In the genomic region with DNA sequence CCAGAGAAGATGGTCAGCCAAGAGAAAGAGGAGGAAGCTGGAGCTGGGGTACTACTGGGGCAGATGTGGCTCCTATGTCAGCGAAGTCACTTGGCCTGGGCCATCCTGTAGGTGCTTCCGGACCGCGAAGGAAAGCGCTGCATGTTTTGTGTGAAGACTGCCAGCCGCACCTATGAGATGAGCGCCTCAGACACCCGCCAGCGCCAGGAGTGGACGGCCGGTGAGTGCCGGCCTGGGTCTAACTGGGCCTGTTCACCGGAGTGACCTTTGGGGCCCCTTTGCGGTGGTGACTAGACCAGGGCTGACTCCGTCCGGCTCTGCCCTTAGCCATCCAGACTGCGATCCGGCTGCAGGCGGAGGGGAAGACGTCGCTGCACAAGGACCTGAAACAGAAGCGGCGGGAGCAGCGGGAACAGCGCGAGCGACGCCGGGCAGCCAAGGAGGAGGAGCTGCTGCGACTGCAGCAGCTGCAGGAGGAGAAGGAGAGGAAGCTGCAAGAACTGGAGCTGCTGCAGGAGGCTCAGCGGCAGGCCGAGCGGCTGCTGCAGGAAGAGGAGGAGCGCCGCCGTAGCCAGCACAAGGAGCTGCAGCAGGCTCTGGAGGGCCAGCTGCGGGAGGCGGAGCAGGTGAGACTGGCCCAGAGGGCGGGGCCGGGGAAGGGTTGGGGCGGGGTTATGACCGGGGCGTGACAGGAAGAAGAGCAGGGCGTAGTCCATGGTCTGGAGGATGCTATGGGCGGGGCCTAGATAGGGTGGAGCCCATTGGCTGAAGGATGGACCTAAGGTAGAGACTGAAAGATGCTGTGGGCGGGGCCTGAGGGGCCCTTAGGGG, we compare ENCODE assay signal across 8 mouse cellular contexts. TPM values are rescaled to one million over a fixed set of nuclear protein-coding genes. Genes with fewer than 3 reads are reported as not detected.
DNase-seq lines count a peak whose midpoint lies in the region; ATAC-seq and TF ChIP-seq lines count a peak whose summit lies in the region.

No protein-coding gene starts in this region.

- peak overlapping the region; percentile 63; the same call in 1 of the 2 replicates for H3K9ac ChIP-seq in ES-E14 (ENCODE audit: insufficient read depth, low read depth, low read length, poor library complexity, severe bottlenecking)
- H3K9ac ChIP-seq in forebrain, embryonic 14.5 days (ENCODE audit: low read length): peak overlapping the region; percentile 75
- peak overlapping the region; percentile 75 for H3K9ac ChIP-seq in neural tube, embryonic 15.5 days (replicated peaks)

- in situ Hi-C loops in ES-E14 (cut with MboI; ENCODE audit: low sequenced_read_pairs in 2 of 2, unreplicated experiment in 2 of 2): no loop called here

- H3K4me2 ChIP-seq in forebrain, embryonic 14.5 days (ENCODE audit: low read length): peak overlapping the region; percentile 78
- H3K4me2 ChIP-seq in neural tube, embryonic 15.5 days: peak overlapping the region; percentile 95

- no peaks in the 10 kb centered on the region for H3K27me3 ChIP-seq in forebrain, embryonic 14.5 days (replicated peaks; ENCODE audit: control insufficient read depth, insufficient read depth, low read length)
- H3K27me3 ChIP-seq in neural tube, embryonic 15.5 days (replicated peaks): no peaks in the 10 kb centered on the region

- peak; percentile 100 for DNase-seq in ES-E14 (ENCODE audit: low read depth, low spot score)
- peak; percentile 96 for DNase-seq in cerebellum, adult 11-12 months
- peak; percentile 87 for DNase-seq in forebrain, embryonic 14.5 days (ENCODE audit: low spot score)
- peak; percentile 88 to 90 for DNase-seq in heart, postnatal 14 days
- DNase-seq in layer of hippocampus, adult 18-20 months (ENCODE audit: low spot score in 2 of 2): peak; percentile 77 to 81
- DNase-seq in lung, adult 2 months: peak; percentile 88
- peak; percentile 95 for DNase-seq in testis, postnatal 10 days (ENCODE audit: low spot score)

- TF ChIP-seq CTCF in lung, adult 2 months (IDR thresholded peaks at IDR 0.05; ENCODE audit: insufficient read depth, low read length): no peak

- peaks cover 2 to 13% of the 10 kb centered on the region in 2 experiments; a peak in 3 of 4 replicates for H3K4me1 ChIP-seq in ES-E14 (ENCODE audit: control insufficient read depth in 2 of 2, insufficient read depth in 2 of 2, low read length in 2 of 2, poor library complexity in 1 of 2)
- peaks cover 6% of the 10 kb centered on the region; the same call in 1 of the 2 replicates for H3K4me1 ChIP-seq in forebrain, embryonic 14.5 days (ENCODE audit: control insufficient read depth, insufficient read depth, low read length)
- H3K4me1 ChIP-seq in lung, adult 2 months (ENCODE audit: control insufficient read depth, insufficient read depth, low read length): peaks cover 6% of the 10 kb centered on the region
- H3K4me1 ChIP-seq in neural tube, embryonic 15.5 days: peaks cover 27% of the 10 kb centered on the region

- H3K27ac ChIP-seq in ES-E14 (ENCODE audit: insufficient read depth, low read depth, low read length, poor library complexity, severe bottlenecking): no peak overlapping the region
- peak overlapping the region; percentile 65 for H3K27ac ChIP-seq in forebrain, embryonic 14.5 days (ENCODE audit: low read depth, low read length)
- H3K27ac ChIP-seq in neural tube, embryonic 15.5 days (replicated peaks): peak overlapping the region; percentile 86

- WGBS in forebrain, embryonic 14.5 days: under 1% methylated on average over 46 of the region's 46 CpGs
- under 1% methylated on average over 45 of the region's 46 CpGs for WGBS in lung, adult 2 months
- under 1% methylated on average over 46 of the region's 46 CpGs for WGBS in neural tube, embryonic 15.5 days

- peak; percentile 84 for ATAC-seq in forebrain, embryonic 14.5 days
- peak; percentile 84 for ATAC-seq in neural tube, embryonic 15.5 days (ENCODE audit: low FRiP score)

- no peak for TF ChIP-seq POLR2A in lung, adult 2 months (IDR thresholded peaks at IDR 0.05; ENCODE audit: borderline replicate concordance, extremely low read depth, low read depth, low read length)

- H3K9me3 ChIP-seq in ES-E14 (ENCODE audit: control insufficient read depth, insufficient read depth, low read depth, low read length): no peaks in the 10 kb centered on the region
- H3K9me3 ChIP-seq in forebrain, embryonic 14.5 days (replicated peaks; ENCODE audit: control insufficient read depth, low read length): no peaks in the 10 kb centered on the region
- no peaks in the 10 kb centered on the region for H3K9me3 ChIP-seq in neural tube, embryonic 15.5 days (replicated peaks)

- H3K4me3 ChIP-seq in ES-E14 (ENCODE audit: insufficient read depth in 1 of 2, low read depth in 1 of 2, low read length in 2 of 2, poor library complexity in 1 of 2, severe bottlenecking in 1 of 2): peak overlapping the region; percentile 70 to 73
- peak overlapping the region; percentile 49 for H3K4me3 ChIP-seq in forebrain, embryonic 14.5 days (ENCODE audit: low read depth, low read length)
- peak overlapping the region; percentile 66 for H3K4me3 ChIP-seq in lung, adult 2 months (replicated peaks; ENCODE audit: extremely low read depth, low read depth, low read length)
- H3K4me3 ChIP-seq in neural tube, embryonic 15.5 days (replicated peaks): peak overlapping the region; percentile 47

- peaks cover 18% of the 10 kb centered on the region for H3K36me3 ChIP-seq in ES-E14 (ENCODE audit: control insufficient read depth, insufficient read depth, low read length, poor library complexity, severe bottlenecking)
- no peaks in the 10 kb centered on the region for H3K36me3 ChIP-seq in forebrain, embryonic 14.5 days (ENCODE audit: control insufficient read depth, insufficient read depth, low read length)
- H3K36me3 ChIP-seq in neural tube, embryonic 15.5 days: no peaks in the 10 kb centered on the region

- intact Hi-C loops in heart, postnatal 14 days (cut with DNase I): loop anchor here (2.0 kb wide), 1 partner anchor 15 kb away; no protein-coding TSS in a partner anchor

TF ChIP-seq in ES-E14, 5 proteins besides CTCF, POLR2A, EP300 and RAD21:
- no peak for TF ChIP-seq ZNF384 (IDR thresholded peaks at IDR 0.05; ENCODE audit: low read depth, low read length)
- no peak for TF ChIP-seq MAFK (IDR thresholded peaks at IDR 0.05; ENCODE audit: insufficient read depth, low read depth, low read length)
- TF ChIP-seq ZC3H11A (IDR thresholded peaks at IDR 0.05; ENCODE audit: borderline replicate concordance, low read depth, low read length): no peak
- no peak for TF ChIP-seq CHD2 (IDR thresholded peaks at IDR 0.05; ENCODE audit: low read depth, low read length)
- no peak for TF ChIP-seq HCFC1 (IDR thresholded peaks at IDR 0.05; ENCODE audit: borderline replicate concordance, insufficient read depth, low read length)
TF ChIP-seq in ES-E14: peak in this region for 0.

RNA-seq across cellular contexts. Expression of gene Ppard, which starts 8.7 kb away (rescaled TPM):
- total RNA-seq in ES-E14 (2012; rRNA removed): 6.7 and 10.7 TPM in 2 replicates
- polyA plus RNA-seq in forebrain, embryonic 14.5 days (2014; fragmentation: Nextera tagmentation; extraction: Ambion mirVana): 1.7 and 1.8 TPM in 2 replicates
- total RNA-seq in heart, postnatal 14 days (2021): 10 to 100 TPM; 37.7 to 39.4 TPM
- 10 to 100 TPM; 22.5 to 26.0 TPM for total RNA-seq in layer of hippocampus, adult 18-20 months (2021)
- 33.3 and 41.7 TPM in 2 replicates for polyA plus RNA-seq in lung, adult 2 months (2012; rRNA removed)
- 1.3 and 1.7 TPM in 2 replicates for polyA plus RNA-seq in neural tube, embryonic 15.5 days (2015; fragmentation: Nextera tagmentation; extraction: Ambion mirVana)

RNA-seq across cellular contexts. Expression of gene Def6, which starts 16.2 kb away (rescaled TPM):
- 17.6 and 20.8 TPM in 2 replicates for total RNA-seq in ES-E14 (2012; rRNA removed)
- 2.4 and 3.2 TPM in 2 replicates for polyA plus RNA-seq in forebrain, embryonic 14.5 days (2014; fragmentation: Nextera tagmentation; extraction: Ambion mirVana)
- 1 to 10 TPM; 4.7 to 7.1 TPM for total RNA-seq in heart, postnatal 14 days (2021)
- 1 to 10 TPM; 2.0 to 2.9 TPM for total RNA-seq in layer of hippocampus, adult 18-20 months (2021)
- polyA plus RNA-seq in lung, adult 2 months (2012; rRNA removed): 15.2 and 22.0 TPM in 2 replicates
- 8.6 and 24.0 TPM in 2 replicates for polyA plus RNA-seq in neural tube, embryonic 15.5 days (2015; fragmentation: Nextera tagmentation; extraction: Ambion mirVana)

RNA-seq across cellular contexts. Expression of gene Zfp523, which starts 46.8 kb away (rescaled TPM):
- 11.4 and 16.8 TPM in 2 replicates for total RNA-seq in ES-E14 (2012; rRNA removed)
- polyA plus RNA-seq in forebrain, embryonic 14.5 days (2014; fragmentation: Nextera tagmentation; extraction: Ambion mirVana): 31.0 and 33.9 TPM in 2 replicates
- 10 to 100 TPM; 16.6 to 17.0 TPM for total RNA-seq in heart, postnatal 14 days (2021)
- 100 to 1,000 TPM; 107 to 109 TPM for total RNA-seq in layer of hippocampus, adult 18-20 months (2021)
- polyA plus RNA-seq in lung, adult 2 months (2012; rRNA removed): 69.0 and 75.8 TPM in 2 replicates
- 41.5 and 43.8 TPM in 2 replicates for polyA plus RNA-seq in neural tube, embryonic 15.5 days (2015; fragmentation: Nextera tagmentation; extraction: Ambion mirVana)
